Mouse (Mus musculus) MEL (cell line): ENCODE measurements around the gene 1700011L22Rik.

Experiments used
- BHLHE40 ChIP-seq: IDR thresholded peaks from 2 replicates; pipeline ENCODE4 v1.6.1; 2012; ENCODE audit warnings: low read depth, mild to moderate bottlenecking, inconsistent platforms, low read length, improper control_type of control experiment, borderline replicate concordance
- CHD2 ChIP-seq: IDR thresholded peaks from 2 replicates; pipeline ENCODE4 v1.6.1; 2011; ENCODE audit warnings: low read length, improper control_type of control experiment
- CTCF ChIP-seq, 3 experiments: IDR thresholded peaks in 2 of 3; conservative IDR thresholded peaks in 1 of 3; 2 replicates each; pipeline ENCODE4 v1.5.1; 2011 to 2012; ENCODE audit warnings: low read length in 3 of 3, low read depth in 2 of 3, mild to moderate bottlenecking in 2 of 3, improper control_type of control experiment in 1 of 3, inconsistent platforms in 1 of 3, mixed read lengths in 1 of 3, moderate library complexity in 1 of 3; ENCODE audit not compliant: control insufficient read depth in 1 of 3, insufficient read depth in 1 of 3, poor library complexity in 1 of 3, severe bottlenecking in 1 of 3
- ELF1 ChIP-seq: IDR thresholded peaks from 2 replicates; pipeline ENCODE4 v1.6.1; 2014; ENCODE audit warnings: low read depth, mild to moderate bottlenecking, inconsistent platforms, low read length, improper control_type of control experiment, moderate library complexity
- GABPA ChIP-seq: IDR thresholded peaks from 2 replicates; pipeline ENCODE4 v1.6.1; 2012; ENCODE audit warnings: low read depth, mild to moderate bottlenecking, inconsistent platforms, low read length, improper control_type of control experiment, moderate library complexity
- HCFC1 ChIP-seq: IDR thresholded peaks from 2 replicates; pipeline ENCODE4 v1.6.1; 2012; ENCODE audit warnings: low read depth, mild to moderate bottlenecking, inconsistent platforms, low read length, improper control_type of control experiment, moderate library complexity
- MAX ChIP-seq: IDR thresholded peaks from 2 replicates; pipeline ENCODE4 v1.6.1; 2011; ENCODE audit warnings: low read length, improper control_type of control experiment
- MYB ChIP-seq: IDR thresholded peaks from 2 replicates; pipeline ENCODE4 v1.6.1; 2011; ENCODE audit warnings: mild to moderate bottlenecking, low read depth, low read length, improper control_type of control experiment
- POLR2A ChIP-seq, 2 experiments: IDR thresholded peaks; 2 replicates each; pipeline ENCODE4 v1.6.1; 2011 to 2012; ENCODE audit warnings: low read length in 2 of 2, mild to moderate bottlenecking in 2 of 2, control low read depth in 1 of 2, improper control_type of control experiment in 1 of 2, low read depth in 1 of 2, moderate library complexity in 1 of 2; ENCODE audit not compliant: control insufficient read depth in 1 of 2, insufficient read depth in 1 of 2, poor library complexity in 1 of 2
- RCOR1 ChIP-seq: IDR thresholded peaks from 2 replicates; pipeline ENCODE4 v1.6.1; 2012; ENCODE audit warnings: low read depth, mild to moderate bottlenecking, inconsistent platforms, low read length, improper control_type of control experiment
- SMC3 ChIP-seq: IDR thresholded peaks from 2 replicates; pipeline ENCODE4 v1.6.1; 2011; ENCODE audit warnings: low read depth, low read length, improper control_type of control experiment
- ZC3H11A ChIP-seq: IDR thresholded peaks from 2 replicates; pipeline ENCODE4 v1.6.1; 2012; ENCODE audit warnings: low read depth, mild to moderate bottlenecking, inconsistent platforms, low read length, improper control_type of control experiment

GRCm38 (mm10) chr8:79161172-79161778 is 87.1 kb downstream of the 1700011L22Rik start:
- no peak for TF ChIP-seq ELF1
- TF ChIP-seq MAX: no peak
- no peak for TF ChIP-seq CTCF (IDR thresholded peaks at IDR 0.05 in 2 of 3, conservative IDR thresholded peaks at IDR 0.05 in 1 of 3; ENCODE audit: control insufficient read depth in 1 of 3, insufficient read depth in 1 of 3, low read depth in 2 of 3, low read length in 3 of 3, poor library complexity in 1 of 3, severe bottlenecking in 1 of 3)
- no peak for TF ChIP-seq POLR2A (IDR thresholded peaks at IDR 0.05; ENCODE audit: control insufficient read depth in 1 of 2, insufficient read depth in 1 of 2, low read depth in 1 of 2, low read length in 2 of 2, poor library complexity in 1 of 2)
- no peak for TF ChIP-seq HCFC1
- TF ChIP-seq ZC3H11A: no peak
- no peak for TF ChIP-seq BHLHE40
- no peak for TF ChIP-seq MYB
- no peak for TF ChIP-seq GABPA
- no peak for TF ChIP-seq RCOR1
- no peak for TF ChIP-seq SMC3
- TF ChIP-seq CHD2: no peak
